Mouse (Mus musculus) lung, postnatal 4 days (tissue): Measurements from ENCODE around the gene Galnt16.

ENCODE experiments used
- DNase-seq, 2 experiments: peaks; one replicate each; pipeline ENCODE4 v3.0.0; 2021

The Galnt16 gene

DNA sequence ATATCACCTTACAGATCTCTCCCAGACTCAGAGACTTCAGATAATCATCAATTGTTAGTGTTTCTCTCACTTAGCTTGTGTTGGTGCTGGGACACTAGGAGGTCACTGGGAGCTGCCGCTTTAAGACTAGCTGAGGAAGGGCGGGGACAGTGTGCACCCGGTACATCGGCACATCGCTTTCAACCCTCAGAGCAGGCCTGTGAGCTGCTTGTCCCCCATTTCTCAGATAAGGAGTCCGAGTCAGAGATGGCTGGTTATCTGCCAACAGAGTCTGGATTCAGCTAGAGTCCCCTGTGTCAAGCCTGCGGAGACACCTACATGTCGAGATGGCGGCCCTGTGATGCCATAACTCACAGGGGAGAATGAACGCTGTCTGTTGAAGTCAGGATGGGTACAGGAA, 13.5 kb downstream of the Galnt16 start:
- DNase-seq: no peak

- DNase-seq: no peak
Measured at GRCm38 (mm10) chr12:80533876-80534275, 15.8 kb downstream of the Galnt16 start.

- DNase-seq: no peak
Measured at GRCm38 (mm10) chr12:80537313-80537712, 19.2 kb downstream of the Galnt16 start.

GRCm38 (mm10) chr12:80538311-80538710, 20.2 kb downstream of the Galnt16 start:
- DNase-seq: peak in 1 of 2 experiments; percentile 65

GRCm38 (mm10) chr12:80545310-80545709, 27.2 kb downstream of the Galnt16 start:
- no peak for DNase-seq

DNA sequence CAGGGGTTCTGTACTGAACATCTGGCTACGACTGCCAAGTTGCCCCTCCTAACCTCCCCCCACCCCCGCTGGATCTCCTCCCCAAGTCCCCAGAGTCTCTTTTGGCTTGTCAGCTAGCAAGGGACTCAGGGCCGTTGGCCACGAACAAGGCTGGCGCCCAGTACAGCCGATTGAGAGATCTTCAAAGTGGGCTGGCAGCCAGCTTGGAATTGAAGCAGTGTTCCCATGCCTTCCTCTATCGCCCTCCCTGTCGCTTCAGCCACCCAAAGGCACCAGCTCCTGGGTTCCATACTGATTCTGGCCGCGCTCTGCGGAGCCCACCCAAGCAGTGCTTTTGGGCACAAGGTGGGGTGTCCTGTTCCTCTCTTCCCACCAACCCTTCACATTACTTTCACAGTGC, 31.6 kb downstream of the Galnt16 start:
- DNase-seq: peak; percentile 48 to 71

- DNase-seq: no peak
Measured at GRCm38 (mm10) chr12:80553157-80553556, 35.1 kb downstream of the Galnt16 start.

DNA sequence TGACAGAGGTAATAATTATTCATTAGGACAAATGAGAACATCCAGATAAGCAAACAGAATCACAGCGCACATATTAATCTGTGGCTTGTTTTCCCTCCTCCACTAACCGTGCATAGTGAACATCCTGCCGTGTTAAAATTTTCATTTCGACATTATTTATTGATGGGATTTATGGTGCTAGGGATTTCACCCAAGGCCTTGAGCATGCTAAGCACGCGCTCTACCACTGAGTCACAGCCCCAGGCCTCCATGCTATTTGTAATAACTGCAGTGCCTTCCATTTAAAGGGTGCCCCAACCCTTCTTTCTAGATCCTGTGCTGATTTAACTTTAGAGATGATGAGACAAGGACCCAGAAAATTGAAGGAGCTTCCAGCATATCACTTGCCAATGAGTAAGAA, 36.2 kb downstream of the Galnt16 start:
- no peak for DNase-seq

GRCm38 (mm10) chr12:80561904-80562303, 43.8 kb downstream of the Galnt16 start:
- no peak for DNase-seq

DNA sequence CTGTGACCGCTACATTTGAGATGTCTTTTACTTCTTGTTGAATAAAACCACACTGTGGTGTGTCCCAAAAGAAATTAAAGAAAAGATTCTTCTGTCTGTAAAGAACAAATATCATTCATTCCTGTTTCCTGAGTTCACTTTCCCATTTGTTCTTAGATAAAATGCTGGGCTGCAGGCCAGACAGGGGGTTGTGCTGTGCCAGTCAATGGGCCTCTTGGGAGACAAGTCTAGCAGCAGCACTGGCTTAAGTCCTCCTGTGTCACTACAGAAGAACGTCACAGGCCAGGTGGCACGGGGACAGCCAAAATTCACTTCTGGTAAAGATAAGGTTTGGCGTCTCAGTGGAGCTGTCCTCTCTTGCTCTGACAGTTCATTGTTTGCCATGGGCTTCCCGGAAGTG, 44.7 kb downstream of the Galnt16 start:
- DNase-seq: peak in 1 of 2 experiments; percentile 43

- peak; percentile 24 to 74 for DNase-seq
Measured at GRCm38 (mm10) chr12:80564990-80565389, 46.9 kb downstream of the Galnt16 start.

DNA sequence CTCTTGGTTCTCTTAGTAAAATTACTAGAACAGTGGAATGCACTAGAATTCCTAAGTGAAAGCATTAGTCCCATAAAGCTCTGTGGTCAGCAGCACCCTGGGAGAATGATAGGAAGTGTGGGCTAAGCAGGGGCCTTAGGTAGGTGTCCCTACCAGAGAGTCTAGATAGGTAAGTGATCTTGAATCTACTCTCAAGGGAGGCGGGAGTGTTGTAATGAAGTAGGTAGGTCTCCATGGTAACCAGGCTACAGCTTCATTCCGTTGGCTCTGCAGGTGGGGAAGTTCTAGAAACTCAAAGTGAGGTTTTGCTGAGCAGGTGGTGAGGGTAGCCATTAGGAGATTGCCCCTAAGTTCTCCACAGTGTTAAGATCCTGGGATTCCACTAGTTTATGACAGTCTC, 47.7 kb downstream of the Galnt16 start:
- no peak for DNase-seq

DNA sequence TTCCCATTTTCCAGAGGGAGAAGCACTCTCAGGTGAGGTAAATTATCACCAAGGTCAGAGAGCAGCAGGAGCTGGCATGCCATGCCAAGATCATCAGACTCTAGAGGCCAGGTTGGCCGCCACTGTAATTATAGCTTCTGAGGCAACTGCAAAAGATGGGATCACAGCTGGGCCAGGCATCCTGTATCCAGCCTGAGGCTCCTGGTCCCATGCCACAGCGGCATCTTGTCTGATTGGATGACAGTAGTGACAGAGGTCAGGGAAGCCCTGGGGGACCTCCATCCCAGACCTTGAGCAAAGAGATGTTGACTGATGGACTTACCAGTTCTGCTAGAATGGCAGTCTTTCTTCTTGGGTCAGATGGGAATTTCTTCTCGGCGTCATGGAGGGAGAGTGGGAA, 48.4 kb downstream of the Galnt16 start:
- no peak for DNase-seq

DNA sequence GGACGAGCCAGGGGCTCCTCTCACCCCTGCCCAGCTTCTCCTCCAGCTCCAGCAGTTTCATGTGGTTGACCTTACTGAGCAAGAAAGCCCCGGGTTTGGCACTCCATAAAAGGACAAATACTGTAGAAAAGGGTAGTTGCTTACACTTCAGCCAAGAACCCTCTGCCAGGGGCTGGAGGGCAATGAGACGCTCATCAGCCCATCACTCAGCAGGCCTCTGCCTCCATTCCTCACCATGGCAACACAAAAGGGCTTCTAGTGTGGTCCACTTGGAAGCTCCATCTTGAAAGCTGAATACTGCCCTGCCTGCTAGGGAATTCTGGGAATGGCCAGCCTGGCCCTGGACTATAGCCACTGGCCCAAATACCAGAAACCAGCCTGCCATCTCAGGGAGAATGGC, 49.3 kb downstream of the Galnt16 start:
- peak in 1 of 2 experiments; percentile 51 for DNase-seq

- no peak for DNase-seq
Measured at GRCm38 (mm10) chr12:80569561-80569960, 51.5 kb downstream of the Galnt16 start.

DNA sequence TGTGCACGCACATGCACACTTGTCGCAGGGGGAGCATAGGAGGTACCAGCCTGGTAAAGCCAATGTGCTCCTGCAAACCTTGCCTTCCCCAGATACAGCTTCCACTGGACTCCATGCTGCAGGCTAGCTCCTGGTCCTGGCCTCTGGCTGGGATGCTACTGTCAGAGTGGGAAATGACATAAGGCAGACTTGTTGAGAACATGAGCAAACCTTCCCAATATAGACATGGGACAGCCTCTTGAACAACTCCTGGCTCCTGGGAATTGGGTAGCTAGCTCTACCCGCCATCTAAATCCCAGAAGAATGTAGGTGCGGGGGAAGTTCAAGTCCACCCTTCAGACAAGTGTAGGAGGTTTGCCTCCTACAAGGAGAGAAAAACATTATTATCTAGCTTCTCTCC, 56.2 kb downstream of the Galnt16 start:
- DNase-seq: no peak

DNA sequence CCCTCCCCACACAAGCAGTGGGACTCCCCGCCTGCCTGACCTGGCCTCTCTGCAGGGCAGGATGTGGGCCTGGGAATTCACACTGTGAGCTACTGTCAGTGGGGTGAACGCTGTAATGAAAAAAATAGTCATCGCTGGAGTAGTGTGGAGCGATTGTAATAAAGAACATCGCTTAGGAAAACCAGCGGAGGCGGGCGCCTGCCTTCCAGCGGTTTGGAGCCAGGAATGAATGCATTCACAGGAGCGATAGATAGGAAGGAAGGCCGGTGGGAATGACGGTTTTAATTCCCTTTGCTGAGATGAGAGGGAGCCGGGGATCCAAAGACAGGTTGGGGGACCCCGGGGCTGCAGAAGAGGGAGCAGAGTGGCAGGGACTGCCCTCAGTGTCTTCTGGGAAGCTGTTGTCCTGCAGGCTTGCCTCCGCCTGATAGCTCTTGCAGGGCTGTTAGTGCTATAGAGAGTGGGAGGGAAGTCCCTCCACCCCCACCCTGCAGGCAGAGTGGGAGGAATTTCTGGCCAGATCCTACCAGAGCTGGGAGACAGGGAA, 56.8 kb downstream of the Galnt16 start:
- DNase-seq: peak in 1 of 2 experiments; percentile 49

- peak in 1 of 2 experiments; percentile 53 for DNase-seq
Measured at GRCm38 (mm10) chr12:80577049-80577448, 59.0 kb downstream of the Galnt16 start.

DNA sequence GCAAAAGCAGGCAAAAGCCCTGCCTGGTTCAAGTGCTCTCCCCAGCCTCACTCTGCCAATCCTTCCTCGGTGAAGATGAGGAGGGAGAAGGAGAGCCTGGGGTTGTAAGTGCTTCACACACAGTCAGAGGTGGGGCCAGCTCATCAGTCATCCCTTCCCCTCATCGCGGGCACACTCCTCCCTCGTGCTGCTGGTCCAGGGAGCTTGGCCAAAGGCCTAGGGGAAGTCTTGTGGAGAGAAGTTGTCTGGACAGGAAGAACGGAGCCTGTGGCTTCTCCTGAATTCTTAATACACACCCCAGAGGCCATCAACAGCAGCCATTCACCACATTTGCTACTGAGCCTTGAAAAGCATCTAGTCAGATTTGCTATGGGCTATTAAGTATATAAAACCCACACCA, 63.3 kb downstream of the Galnt16 start:
- no peak for DNase-seq

- DNase-seq: peak; percentile 36 to 56
Measured at GRCm38 (mm10) chr12:80584973-80585372, 66.9 kb downstream of the Galnt16 start.

DNA sequence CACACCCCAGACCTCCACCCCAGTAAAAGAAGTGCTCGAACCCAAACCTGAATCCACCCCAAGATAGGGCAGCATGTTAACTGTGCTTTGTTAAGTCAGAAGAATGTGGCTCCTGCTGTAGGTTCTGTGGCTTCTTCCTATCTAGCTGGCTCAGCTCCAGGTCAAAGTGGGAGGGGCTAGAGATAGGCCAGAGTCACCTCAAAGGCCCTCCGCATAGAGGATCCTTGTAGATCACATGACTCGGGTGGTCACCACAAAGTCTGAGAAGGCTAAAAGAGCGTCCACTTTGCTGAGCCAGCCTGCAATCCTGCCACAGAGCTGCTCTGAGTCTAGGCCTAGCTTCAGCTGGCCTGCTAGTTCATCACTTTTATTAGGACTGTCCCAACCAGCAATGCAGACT, 76.1 kb downstream of the Galnt16 start:
- DNase-seq: no peak

- DNase-seq: no peak
Measured at GRCm38 (mm10) chr12:80594781-80595180, 76.7 kb downstream of the Galnt16 start.

- no peak for DNase-seq
Measured at GRCm38 (mm10) chr12:80595566-80595965, 77.5 kb downstream of the Galnt16 start.

- DNase-seq: no peak
Measured at GRCm38 (mm10) chr12:80595968-80596367, 77.9 kb downstream of the Galnt16 start.

DNA sequence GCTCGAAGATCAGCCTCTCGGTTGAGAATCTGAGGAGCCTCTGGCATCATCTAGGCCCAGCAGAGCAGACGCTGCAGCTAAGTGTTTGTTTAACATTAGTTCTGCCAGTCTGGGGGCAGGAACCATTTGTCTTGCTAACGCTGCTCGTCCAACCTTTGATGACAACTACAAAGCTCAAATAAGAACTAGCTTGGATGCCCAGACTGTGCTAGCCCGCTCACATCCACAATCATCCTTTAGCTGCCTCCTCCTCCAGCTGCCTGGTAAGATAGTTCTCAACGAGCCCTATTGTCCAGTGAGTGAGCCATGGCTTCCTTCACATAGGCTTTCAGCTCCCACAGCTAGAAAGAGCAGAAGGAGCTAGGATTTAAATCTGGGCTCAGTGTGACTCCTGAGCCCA, 80.2 kb downstream of the Galnt16 start:
- DNase-seq: no peak

DNA sequence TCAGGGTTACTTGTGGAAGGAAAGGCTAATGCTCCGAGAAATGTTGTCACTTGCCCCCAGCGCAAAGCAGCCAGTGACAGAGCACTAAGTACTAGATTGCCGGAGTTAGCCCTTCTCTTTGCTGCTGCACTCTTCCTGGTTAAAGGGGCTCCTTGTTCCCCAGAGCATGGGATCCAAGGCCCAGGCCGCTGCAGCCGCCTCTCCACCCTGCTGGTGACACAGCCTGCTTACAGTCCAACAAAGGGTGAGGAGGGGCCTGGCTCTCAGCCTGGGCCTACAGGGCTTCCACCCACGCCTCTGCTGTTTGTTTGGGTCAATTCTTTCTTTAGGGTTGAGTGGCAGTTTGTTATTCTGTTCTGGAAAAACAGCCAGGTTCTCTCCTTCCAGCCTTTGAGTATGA, 80.7 kb downstream of the Galnt16 start:
- peak; percentile 61 to 80 for DNase-seq
